Mouse (Mus musculus) embryo, embryonic 9.5 days (tissue): ENCODE measurements around the gene Gmpr.
A peak's percentile ranks its signal among the peaks of the same experiment; 100 is the strongest.

Experiments used
- DNase-seq: peaks from one replicate; pipeline ENCODE4 v3.0.0-alpha.2; 2017; ENCODE audit errors: extremely low spot score

Gmpr gene

DNA sequence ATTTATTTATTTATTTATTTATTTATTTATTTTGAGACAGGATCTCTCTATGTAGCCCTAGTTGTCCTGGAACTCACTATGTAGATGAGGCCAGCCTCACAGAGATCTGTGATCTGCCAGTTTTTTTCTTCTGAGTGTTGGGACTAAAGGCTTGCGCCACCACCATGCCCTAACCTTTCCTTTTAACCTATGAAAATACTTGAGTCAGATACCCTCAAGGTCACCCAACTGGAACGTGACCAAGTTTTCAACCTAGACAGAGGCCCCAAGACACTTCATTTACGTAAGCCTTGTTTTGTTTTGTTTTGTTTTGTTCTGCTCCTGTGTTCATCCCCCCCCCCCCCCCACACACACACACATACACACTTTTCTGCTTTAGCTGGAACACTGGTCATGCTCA lies 1.7 kb upstream of the Gmpr start:
- DNase-seq = no peak

GRCm38 (mm10) chr13:45508495-45508894 lies 1.3 kb downstream of the Gmpr start:
- DNase-seq = peak; percentile 27

- DNase-seq = no peak
These were observed 2.1 kb downstream of the Gmpr start for GRCm38 (mm10) chr13:45509366-45509765.

DNA sequence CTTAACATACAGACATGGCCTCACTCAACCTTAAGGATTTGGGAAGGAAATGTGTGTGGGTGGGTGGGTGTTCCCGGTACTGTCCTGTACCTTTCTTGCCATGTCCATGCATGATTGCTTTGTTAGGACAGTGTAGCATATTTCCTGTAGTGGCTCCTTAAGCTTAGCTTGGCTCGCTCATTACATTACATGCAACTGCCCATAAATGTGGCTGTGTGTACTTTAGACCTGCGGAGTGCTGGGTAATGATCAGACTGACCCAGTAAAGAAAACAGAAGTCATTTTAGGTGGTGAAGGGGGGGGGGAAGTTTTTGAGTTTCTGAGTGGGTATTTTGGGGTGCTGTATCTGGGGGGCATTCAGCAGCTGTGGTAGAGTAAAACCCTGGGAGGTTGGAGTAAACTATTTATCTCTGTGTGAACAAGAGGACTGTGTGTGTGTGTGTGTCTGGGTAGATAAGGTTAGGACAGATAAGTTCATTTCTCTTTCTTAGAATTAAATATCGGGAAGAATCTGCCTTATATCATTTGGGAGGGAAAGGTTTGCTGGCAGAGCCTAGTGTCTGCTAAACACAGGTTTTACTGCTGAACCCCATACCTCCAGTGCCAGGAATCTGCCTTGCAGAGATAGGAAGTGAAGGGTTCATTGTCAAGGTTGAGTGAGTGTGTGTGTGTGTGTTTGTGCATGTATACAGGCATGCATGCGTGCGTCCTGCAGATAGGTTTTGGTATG lies 4.6 kb downstream of the Gmpr start:
- DNase-seq = no peak

DNA sequence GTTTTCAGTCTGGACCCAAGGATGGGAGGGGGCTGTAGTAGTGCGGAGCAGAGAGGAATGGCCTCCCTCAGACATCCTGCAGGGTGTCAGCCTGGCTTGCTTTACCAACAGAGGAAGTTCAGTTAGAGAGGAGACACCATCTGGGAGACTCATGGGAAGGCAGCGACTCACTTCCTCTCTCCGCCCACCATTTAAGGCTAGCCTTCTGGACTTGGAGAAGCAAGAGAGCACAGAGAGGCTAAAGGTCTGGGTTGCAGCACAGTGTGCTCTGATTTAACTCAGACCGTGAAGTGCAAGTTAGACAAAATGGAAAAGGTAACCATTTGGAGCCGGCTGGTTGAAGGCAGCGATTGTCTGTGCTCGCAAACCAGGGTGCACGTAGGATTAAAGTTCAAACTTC lies 5.3 kb downstream of the Gmpr start:
- DNase-seq = no peak

DNA sequence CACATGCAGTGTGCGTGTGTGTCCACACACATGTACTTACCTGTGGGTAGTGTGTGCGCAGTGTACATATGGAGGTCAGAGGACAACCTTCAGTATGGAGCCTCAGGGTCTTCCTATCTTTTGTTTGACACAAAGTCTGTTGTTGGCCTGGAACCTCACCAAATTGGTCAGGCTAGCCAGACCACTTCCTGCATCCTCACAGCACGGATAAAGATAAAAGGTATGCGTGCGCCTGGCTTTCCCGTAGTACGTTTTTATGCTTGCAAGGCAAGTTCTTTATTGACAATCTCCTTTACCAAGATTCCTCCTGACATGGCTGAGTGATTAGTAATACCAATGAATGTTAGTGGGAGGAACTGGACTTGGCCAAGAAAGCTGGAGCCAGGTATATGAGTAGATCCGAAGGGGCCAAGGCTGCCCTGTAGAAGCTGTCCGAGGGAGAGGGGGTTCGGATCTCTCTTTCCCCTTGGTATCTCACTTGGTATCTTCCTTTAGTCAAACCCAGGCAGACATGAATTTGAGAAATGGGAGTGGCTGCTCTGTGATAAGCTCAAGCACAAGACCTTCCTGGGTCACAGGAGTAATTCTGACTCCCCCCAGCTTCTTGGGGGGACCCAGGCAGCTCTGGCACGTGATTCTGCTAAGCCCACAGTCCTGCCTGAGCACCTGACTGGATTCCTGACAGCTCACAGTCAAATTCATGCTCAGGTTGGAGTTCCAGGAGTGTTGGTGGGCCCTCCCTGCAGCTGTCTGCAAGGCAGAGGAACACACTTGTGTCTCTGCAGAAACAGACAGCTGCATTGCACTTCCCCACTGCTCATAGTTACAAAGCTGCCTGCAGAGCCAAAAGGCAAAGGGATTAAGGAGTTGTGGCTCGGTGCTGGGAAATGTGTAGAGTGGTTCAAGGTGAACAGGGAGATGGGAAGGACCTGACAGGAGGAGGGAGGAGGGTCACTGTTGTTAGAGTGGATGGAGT lies 6.1 kb downstream of the Gmpr start:
- DNase-seq = no peak

GRCm38 (mm10) chr13:45514115-45514514 lies 6.9 kb downstream of the Gmpr start:
- no peak for DNase-seq

GRCm38 (mm10) chr13:45514832-45515422 lies 7.7 kb downstream of the Gmpr start:
- DNase-seq = no peak

- peak; percentile 83 for DNase-seq
These were observed 9.5 kb downstream of the Gmpr start for GRCm38 (mm10) chr13:45516501-45517393.

DNA sequence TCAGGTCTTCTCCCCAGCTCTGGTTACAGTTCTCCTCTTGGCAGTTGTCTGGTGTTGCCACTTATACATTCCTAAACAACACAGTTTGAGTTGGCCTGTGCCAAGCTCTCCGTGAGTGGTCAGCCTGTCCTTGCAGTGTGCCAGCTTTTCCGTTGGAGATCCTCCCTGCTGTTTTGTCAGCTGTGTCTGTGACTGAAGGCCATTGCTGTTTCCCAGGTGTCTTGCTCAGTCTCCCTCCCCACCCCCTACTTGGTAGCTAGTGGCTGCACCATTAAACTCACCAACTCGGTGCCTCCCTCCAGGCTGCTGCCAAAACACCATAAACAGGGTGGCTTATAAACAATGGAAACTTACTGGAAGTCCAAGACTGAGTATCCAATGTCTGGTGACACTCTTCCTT lies 17.1 kb downstream of the Gmpr start:
- DNase-seq = no peak

DNA sequence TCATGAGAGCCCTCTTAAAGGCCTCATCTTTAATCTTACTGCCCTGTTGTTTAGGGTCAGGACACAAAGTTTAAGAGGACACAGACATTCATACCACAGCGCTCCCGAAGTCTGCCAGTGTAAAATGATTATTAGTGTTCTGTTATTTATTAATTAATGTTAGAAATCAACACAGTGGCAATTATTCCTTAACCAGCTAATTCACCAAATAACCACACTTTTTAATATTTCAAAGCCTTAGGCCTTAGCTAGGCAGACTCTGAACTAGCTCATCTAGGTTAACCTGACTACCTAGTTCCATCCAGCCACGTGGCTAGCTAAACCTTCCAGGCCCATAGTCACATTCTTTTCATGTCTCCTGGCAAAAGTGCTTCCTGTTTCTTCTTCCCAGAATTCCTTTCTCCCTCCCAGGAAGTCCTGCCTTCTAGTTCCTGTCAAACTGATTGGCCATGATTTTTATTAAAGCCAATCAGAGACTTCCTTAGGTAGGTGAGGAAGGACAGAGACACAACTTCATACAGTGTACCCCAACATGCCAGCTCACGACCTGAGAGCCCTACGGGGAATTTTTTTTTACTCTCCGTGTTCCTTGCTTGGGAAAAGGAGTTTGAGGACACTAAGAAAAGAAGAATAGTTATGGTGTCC lies 17.7 kb downstream of the Gmpr start:
- DNase-seq = no peak

DNA sequence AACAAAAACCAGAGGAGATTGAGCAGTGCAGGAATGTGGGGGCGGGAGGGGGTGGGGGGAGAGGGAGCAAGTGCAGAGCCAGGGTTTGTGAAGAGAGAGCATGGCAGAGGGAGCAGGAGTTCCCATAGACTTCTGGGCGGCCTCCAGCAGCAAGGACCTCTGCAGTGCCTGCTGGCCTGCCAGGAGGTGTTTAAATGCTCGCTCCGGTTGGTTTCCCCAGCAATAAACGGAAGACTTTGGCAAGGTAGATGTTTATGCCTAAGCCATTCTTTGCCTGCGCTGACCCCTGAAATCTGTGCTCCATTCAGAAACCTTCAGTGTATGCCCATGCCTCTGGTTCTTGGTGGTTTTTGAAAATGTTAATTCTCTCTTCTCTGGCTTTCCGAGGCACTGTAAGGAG lies 19.0 kb downstream of the Gmpr start:
- peak; percentile 18 for DNase-seq

DNA sequence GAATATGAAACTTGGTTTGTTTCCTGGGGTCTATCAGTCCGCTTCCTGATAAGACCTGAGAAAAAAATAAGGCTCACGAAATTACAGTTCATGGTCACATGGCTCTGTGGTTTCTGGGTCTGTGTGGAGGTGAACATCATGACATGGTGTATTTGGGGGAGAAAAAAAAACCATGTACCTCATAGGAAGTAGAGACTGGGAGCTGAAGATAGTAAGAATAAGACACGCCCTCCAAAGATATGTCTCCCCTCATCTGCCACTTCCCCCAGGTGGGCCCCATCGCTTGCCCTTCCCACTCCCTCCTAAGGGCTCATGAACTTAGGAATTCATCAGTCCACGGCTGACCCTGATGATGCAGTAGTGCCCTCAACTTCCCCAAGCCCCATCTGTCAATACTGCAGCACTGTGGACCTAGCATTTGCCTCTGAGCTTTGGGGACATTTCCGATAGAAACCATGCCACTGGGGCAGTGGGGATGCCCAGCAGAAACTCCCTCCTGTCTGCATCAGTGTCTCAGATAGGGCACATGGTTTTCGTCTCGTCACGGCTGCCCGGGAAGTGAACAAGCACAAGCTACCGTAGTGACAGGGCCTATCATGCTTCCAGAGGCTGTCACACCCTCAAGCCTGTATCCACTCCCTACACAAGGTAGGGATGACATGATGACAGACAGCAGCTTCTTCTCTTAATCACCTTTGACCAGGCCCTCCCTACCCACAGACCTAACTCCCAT lies 20.2 kb downstream of the Gmpr start:
- DNase-seq = no peak

DNA sequence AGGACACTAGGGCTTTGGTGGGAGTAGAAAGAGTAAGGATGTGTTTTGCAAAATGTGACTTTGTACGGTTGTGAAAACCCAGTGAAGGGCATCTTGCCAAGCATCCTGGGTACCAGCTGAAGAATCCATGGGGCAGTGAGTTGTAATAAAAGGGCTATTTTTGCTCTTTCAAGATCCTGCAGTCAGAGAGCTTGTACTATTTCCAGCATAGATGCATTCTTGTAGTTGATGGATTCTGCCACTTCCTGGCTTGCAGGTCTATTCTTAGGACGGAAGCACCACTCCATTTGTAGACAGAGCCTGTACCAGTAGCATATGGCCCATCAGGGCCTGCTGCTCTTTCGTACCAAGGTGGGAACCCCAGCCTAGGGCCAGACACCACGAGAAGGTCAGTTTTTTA lies 21.5 kb downstream of the Gmpr start:
- DNase-seq = no peak

DNA sequence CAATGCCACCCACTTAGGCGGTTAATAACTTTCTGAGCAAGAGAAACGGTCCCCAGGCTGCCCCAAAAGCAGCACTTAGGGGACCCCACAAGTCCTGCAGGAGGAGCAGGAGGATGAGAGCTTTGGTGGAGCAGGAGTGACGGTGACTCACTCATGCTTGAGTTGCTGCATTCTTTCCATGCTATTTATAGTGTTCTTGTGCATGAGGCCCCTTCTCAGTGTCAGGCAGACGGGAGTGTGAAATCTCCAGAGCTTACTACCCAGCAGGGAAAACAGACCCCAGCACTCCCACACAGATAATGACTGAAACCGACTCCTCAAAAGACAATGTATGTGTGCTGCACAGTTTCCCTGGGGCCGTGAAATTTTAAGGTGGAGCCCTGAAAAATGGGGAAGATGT lies 23.5 kb downstream of the Gmpr start:
- DNase-seq = peak; percentile 24

- no peak for DNase-seq
These were observed 28.6 kb downstream of the Gmpr start for GRCm38 (mm10) chr13:45535731-45536453.

DNA sequence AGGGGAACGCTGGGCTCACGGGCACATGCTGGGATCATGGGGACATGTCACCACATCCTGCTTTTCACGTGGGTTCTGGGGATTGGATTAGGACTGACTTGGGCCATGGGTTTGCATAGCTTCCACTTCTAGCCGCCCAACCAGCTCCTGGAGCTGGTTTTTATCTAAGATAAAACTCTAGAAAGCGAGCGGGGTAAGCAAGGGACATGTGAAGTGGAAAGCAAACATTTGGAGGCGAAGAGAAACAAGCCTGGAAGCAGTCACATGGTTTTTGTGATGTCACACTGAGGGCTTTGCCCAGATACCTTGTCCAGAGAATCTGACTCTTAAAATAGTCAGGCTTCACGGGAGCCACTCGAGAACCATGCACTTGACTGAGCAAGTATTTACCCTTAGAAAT lies 29.9 kb downstream of the Gmpr start:
- DNase-seq = no peak

- DNase-seq = no peak
These were observed 30.8 kb downstream of the Gmpr start for GRCm38 (mm10) chr13:45538091-45538490.

GRCm38 (mm10) chr13:45538532-45539204 lies 31.4 kb downstream of the Gmpr start:
- DNase-seq = peak; percentile 83
